Mouse (Mus musculus): ENCODE data around the gene Ccdc107.

Gene Ccdc107

GRCm38 (mm10) chr4:43492821-43493185 lies at the start of gene Ccdc107:
Ccdc107 (plus strand) TSS chr4:43492900.
- peak; percentile 86 for DNase-seq (ENCODE audit: extremely low spot score, low spot score)

GRCm38 (mm10) chr4:43443511-43443910 lies 49.2 kb upstream of the Ccdc107 start:
- peak; percentile 57 for DNase-seq (ENCODE audit: extremely low spot score, low spot score)

GRCm38 (mm10) chr4:43447251-43447650 lies 45.4 kb upstream of the Ccdc107 start:
- no peak for DNase-seq (ENCODE audit: extremely low spot score, low spot score)

GRCm38 (mm10) chr4:43448554-43448953 lies 44.1 kb upstream of the Ccdc107 start:
- DNase-seq (ENCODE audit: extremely low spot score, low spot score) = no peak

- DNase-seq (ENCODE audit: extremely low spot score, low spot score) = no peak
Measured at GRCm38 (mm10) chr4:43452315-43452714, 40.4 kb upstream of the Ccdc107 start.

- peak; percentile 40 for DNase-seq (ENCODE audit: extremely low spot score, low spot score)
Measured at GRCm38 (mm10) chr4:43453413-43453812, 39.3 kb upstream of the Ccdc107 start.

GRCm38 (mm10) chr4:43454041-43454836 lies 38.5 kb upstream of the Ccdc107 start, which contains the start of gene Cd72:
Cd72 (minus strand) TSS chr4:43454628.
- DNase-seq (ENCODE audit: extremely low spot score, low spot score) = peak; percentile 21

GRCm38 (mm10) chr4:43456470-43456869 lies 36.2 kb upstream of the Ccdc107 start:
- no peak for DNase-seq (ENCODE audit: extremely low spot score, low spot score)

GRCm38 (mm10) chr4:43457124-43457523 lies 35.6 kb upstream of the Ccdc107 start:
- no peak for DNase-seq (ENCODE audit: extremely low spot score, low spot score)

GRCm38 (mm10) chr4:43463102-43463501 lies 29.6 kb upstream of the Ccdc107 start:
- DNase-seq (ENCODE audit: extremely low spot score, low spot score) = no peak

- no peak for DNase-seq (ENCODE audit: extremely low spot score, low spot score)
Measured at GRCm38 (mm10) chr4:43465935-43466334, 26.8 kb upstream of the Ccdc107 start.

GRCm38 (mm10) chr4:43466872-43467271 lies 25.8 kb upstream of the Ccdc107 start:
- DNase-seq (ENCODE audit: extremely low spot score, low spot score) = no peak

- no peak for DNase-seq (ENCODE audit: extremely low spot score, low spot score)
Measured at GRCm38 (mm10) chr4:43470301-43470700, 22.4 kb upstream of the Ccdc107 start.

GRCm38 (mm10) chr4:43473636-43474035 lies 19.1 kb upstream of the Ccdc107 start:
- DNase-seq (ENCODE audit: extremely low spot score, low spot score) = no peak

GRCm38 (mm10) chr4:43476604-43477003 lies 16.1 kb upstream of the Ccdc107 start:
- no peak for DNase-seq (ENCODE audit: extremely low spot score, low spot score)

GRCm38 (mm10) chr4:43477857-43478533 lies 14.7 kb upstream of the Ccdc107 start:
- peak; percentile 78 for DNase-seq (ENCODE audit: extremely low spot score, low spot score)

- DNase-seq (ENCODE audit: extremely low spot score, low spot score) = no peak
Measured at GRCm38 (mm10) chr4:43478534-43478858, 14.2 kb upstream of the Ccdc107 start.

- peak; percentile 65 for DNase-seq (ENCODE audit: extremely low spot score, low spot score)
Measured at GRCm38 (mm10) chr4:43478906-43479832, 13.5 kb upstream of the Ccdc107 start.

GRCm38 (mm10) chr4:43480985-43481384 lies 11.7 kb upstream of the Ccdc107 start:
- no peak for DNase-seq (ENCODE audit: extremely low spot score, low spot score)

- DNase-seq (ENCODE audit: extremely low spot score, low spot score) = no peak
Measured at GRCm38 (mm10) chr4:43481894-43482456, 10.7 kb upstream of the Ccdc107 start.

- no peak for DNase-seq (ENCODE audit: extremely low spot score, low spot score)
Measured at GRCm38 (mm10) chr4:43482591-43482990, 10.1 kb upstream of the Ccdc107 start.
